9 mouse cellular contexts compared by ENCODE assay signal in genomic region chr4:70451750-70452149, GRCm38 (mm10). TPM values are rescaled to one million over a fixed set of nuclear protein-coding genes. Genes with fewer than 3 reads are reported as not detected.
A peak's percentile ranks its signal among the peaks of the same experiment; 100 is the strongest.
DNase-seq lines count a peak whose midpoint lies in the region; ATAC-seq lines count a peak whose summit lies in the region.
"Had no signal": no experiment of that assay in that cellular context is flagged by ENCODE, and none has a peak within 500 bp of the region (broad histone marks: within the 10 kb centered on the region; RNA-seq: fewer than 3 reads in every experiment).

No protein-coding gene starts in this region.

- no peak overlapping the region for H3K4me2 ChIP-seq in forebrain, embryonic 13.5 days
- H3K4me2 ChIP-seq: neural tube, embryonic 12.5 days had no signal

- H3K27me3 ChIP-seq in forebrain, embryonic 13.5 days = no peaks in the 10 kb centered on the region
- H3K27me3 ChIP-seq: neural tube, embryonic 12.5 days had no signal

- H3K36me3 ChIP-seq in forebrain, embryonic 13.5 days (ENCODE audit: poor library complexity, severe bottlenecking) = peaks cover 21% of the 10 kb centered on the region
- H3K36me3 ChIP-seq: neural tube, embryonic 12.5 days had no signal

- no peak overlapping the region for H3K27ac ChIP-seq in forebrain, embryonic 13.5 days
- H3K27ac ChIP-seq: neural tube, embryonic 12.5 days had no signal

- ATAC-seq in forebrain, embryonic 13.5 days = peak; percentile 57; the same call in 1 of the 2 replicates
- no peak for ATAC-seq in erythroblast, adult 5-6 weeks (replicated peaks; ENCODE audit: low FRiP score, poor library complexity, severe bottlenecking)

- peak; percentile 50 for DNase-seq in left cerebral cortex, adult 18-20 months (ENCODE audit: low spot score in 2 of 2)
- DNase-seq in left cerebral cortex, adult 11 months (ENCODE audit: low spot score) = no peak
- peak; percentile 40 for DNase-seq in MEL-GATA-1-ER (ENCODE audit: extremely low read depth, low read depth)
- peak; percentile 23 for DNase-seq in c-Kit-positive CD71-negative TER-119-negative erythroid progenitor cells, embryonic 14.5 days (ENCODE audit: low read depth)
- DNase-seq in layer of hippocampus, postnatal 36 days = peak; percentile 16 to 31
- peak; percentile 66 for DNase-seq in naive thymus-derived CD4-positive, alpha-beta T cell, adult 2 months (ENCODE audit: low read depth)

- H3K4me1 ChIP-seq in forebrain, embryonic 13.5 days = no peaks in the 10 kb centered on the region
- H3K4me1 ChIP-seq: neural tube, embryonic 12.5 days had no signal

- no peak overlapping the region for H3K9ac ChIP-seq in forebrain, embryonic 13.5 days
- H3K9ac ChIP-seq: neural tube, embryonic 12.5 days had no signal

- no peaks in the 10 kb centered on the region for H3K9me3 ChIP-seq in forebrain, embryonic 13.5 days (replicated peaks)
- H3K9me3 ChIP-seq: neural tube, embryonic 12.5 days had no signal

- WGBS in forebrain, embryonic 13.5 days = 0% methylated on average over 2 of the region's 2 CpGs

- no peak overlapping the region for H3K4me3 ChIP-seq in forebrain, embryonic 13.5 days
- H3K4me3 ChIP-seq: neural tube, embryonic 12.5 days had no signal

RNA-seq across cellular contexts. Expression of gene Cdk5rap2, which starts 41.5 kb away (rescaled TPM):
- 1 to 10 TPM; 6.3 to 7.1 TPM for total RNA-seq in left cerebral cortex, adult 18-20 months (2021)
- polyA plus RNA-seq in forebrain, embryonic 13.5 days (2015; fragmentation: Nextera tagmentation; extraction: Ambion mirVana) = 15.9 and 19.0 TPM in 2 replicates
- total RNA-seq in layer of hippocampus, postnatal 36 days (2021) = 10 to 100 TPM; 11.0 to 14.7 TPM
- 4.2 and 7.9 TPM in 2 replicates for total RNA-seq in erythroblast, adult 5-6 weeks (2015; ENCODE audit: low replicate concordance)
- 17.6 and 27.0 TPM in 2 replicates for total RNA-seq in erythroblast, adult 5-6 weeks (2017; ENCODE audit: low replicate concordance)
